ENCODE assay signal across 17 mouse cellular contexts in the genomic region with DNA sequence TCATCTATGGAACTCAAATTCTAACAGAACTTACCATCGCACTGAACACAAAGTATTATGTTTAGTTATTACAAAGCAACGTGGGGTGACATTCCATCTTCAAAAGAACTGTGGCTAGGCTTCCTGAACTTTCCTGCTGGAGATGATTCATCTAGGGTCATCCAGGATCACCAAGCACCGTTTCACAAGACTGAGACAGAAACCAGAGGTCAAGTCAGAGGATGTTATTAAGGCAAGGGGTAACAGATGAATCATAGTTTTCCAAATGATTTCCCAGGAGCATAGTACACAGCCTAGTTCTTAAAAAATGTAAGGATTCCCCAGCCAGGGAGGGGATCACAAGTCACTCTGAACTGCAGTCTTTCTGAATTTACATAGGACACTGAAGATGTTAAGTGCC.
DNase-seq lines count a peak whose midpoint lies in the region; ATAC-seq and TF ChIP-seq lines count a peak whose summit lies in the region.
"Had no signal": no experiment of that assay in that cellular context is flagged by ENCODE, and none has a peak within 500 bp of the region (broad histone marks: within the 10 kb centered on the region; RNA-seq: fewer than 3 reads in every experiment).

No protein-coding gene starts in this region.

- DNase-seq in adrenal gland, adult 8-10 months, result peak; percentile 9
- no peak for DNase-seq in adrenal gland, postnatal 10 days
- DNase-seq in 3T3-L1 (ENCODE audit: low read depth, low spot score) (peak; percentile 74), Patski (ENCODE audit: low read depth, low spot score) (peak; percentile 78)
- no peak for DNase-seq in lung, postnatal 36 days
- no peak for DNase-seq in cerebellum, postnatal 25 days
- DNase-seq: B cell, adult 2 months; cerebellum, adult 11-12 months; cerebellum, adult 9-10 months; cerebellum, postnatal 36 days; gastrocnemius, postnatal 36 days; heart, adult 11 months; heart, postnatal 10 days; kidney, adult 11 months had no signal

- POLR2A ChIA-PET in Patski (lab: Charles Lee), result no interaction called here

- peak; percentile 72 for ATAC-seq in Patski
- ATAC-seq: forebrain, embryonic 15.5 days; hindbrain, postnatal 0 days had no signal

- no peaks in the 10 kb centered on the region for H3K27me3 ChIP-seq in Patski
- H3K27me3 ChIP-seq: forebrain, embryonic 15.5 days; hindbrain, embryonic 13.5 days had no signal

- in situ Hi-C loops in Patski (cut with MboI; ENCODE audit: low pct_unique_long_range_greater_than_20kb), result no loop called here

- no peak for TF ChIP-seq CTCF in Patski (IDR thresholded peaks at IDR 0.05)

- CTCF ChIA-PET in Patski (lab: Charles Lee), result no interaction called here

Comparison
In these comparisons a context has a peak if more than half of its experiments do, and no peak if none do; other contexts are left out.
1. DNase-seq: peak in adrenal gland, adult 8-10 months (single experiment), 3T3-L1 (single experiment) and Patski (single experiment); none in adrenal gland, postnatal 10 days (single experiment), lung, postnatal 36 days (single experiment) and cerebellum, postnatal 25 days (0 of 2).